Mouse (Mus musculus) gonadal fat pad, adult 2 months (tissue): ENCODE results near the gene Snd1. TPM values are rescaled to one million over a fixed set of nuclear protein-coding genes. Genes with fewer than 3 reads are reported as not detected.

Source experiments
- DNase-seq: peaks from one replicate; pipeline ENCODE4 v3.0.0-alpha.2; 2012; ENCODE audit warnings: low read depth
- polyA plus RNA-seq: library from polyadenylated mRNA; depleted of rRNA; stranded (reverse); fragments of >200 nt; gene quantifications from 2 replicates; pipeline ENCODE4 v1.2.3, GENCODE M21; 2012

Snd1 gene
- polyA plus RNA-seq, 1 experiment: 120 TPM

- DNase-seq: no peak
These were observed 119.8 kb downstream of the Snd1 start for GRCm38 (mm10) chr6:28594759-28595158.

DNA sequence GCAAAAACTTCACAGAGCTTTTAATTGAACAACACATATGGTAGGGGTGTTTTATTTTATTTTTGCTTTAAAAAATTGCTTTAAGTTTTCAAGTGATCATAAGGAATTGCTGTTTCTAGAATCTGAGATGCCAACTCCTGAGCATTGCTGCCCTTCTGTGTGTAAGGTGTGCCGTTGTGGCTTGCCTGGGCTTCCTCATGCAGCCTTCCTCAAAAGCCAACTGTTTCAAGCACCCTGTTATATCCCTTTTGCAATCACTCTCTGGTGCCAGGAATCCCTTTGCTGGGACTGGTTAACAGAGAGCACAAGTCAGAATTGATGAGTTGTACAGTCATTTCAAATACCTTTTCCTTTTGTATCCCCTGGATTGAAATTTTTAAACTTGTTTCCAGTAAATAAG, 120.3 kb downstream of the Snd1 start:
- no peak for DNase-seq

DNA sequence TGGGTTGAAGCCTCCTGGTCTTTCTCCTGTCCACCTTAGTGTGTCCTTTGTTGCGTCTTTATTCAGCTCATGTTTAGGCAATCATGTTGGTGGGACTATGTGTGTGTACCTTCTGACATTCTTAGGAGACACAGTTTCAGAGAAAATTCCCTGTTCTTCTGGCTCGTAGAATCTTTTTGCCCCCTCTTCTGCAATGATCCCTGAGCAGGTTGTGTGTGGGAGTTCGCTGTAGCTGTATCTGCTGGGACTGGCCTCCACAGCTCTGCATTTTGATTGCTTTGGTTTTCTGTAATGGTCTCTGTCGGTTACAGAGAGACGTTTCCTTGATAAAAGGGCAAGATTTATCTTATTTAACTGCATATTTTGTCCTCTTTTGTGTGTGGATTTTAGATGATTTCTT, 122.3 kb downstream of the Snd1 start:
- no peak for DNase-seq

GRCm38 (mm10) chr6:28599120-28599519, 124.2 kb downstream of the Snd1 start:
- no peak for DNase-seq

DNA sequence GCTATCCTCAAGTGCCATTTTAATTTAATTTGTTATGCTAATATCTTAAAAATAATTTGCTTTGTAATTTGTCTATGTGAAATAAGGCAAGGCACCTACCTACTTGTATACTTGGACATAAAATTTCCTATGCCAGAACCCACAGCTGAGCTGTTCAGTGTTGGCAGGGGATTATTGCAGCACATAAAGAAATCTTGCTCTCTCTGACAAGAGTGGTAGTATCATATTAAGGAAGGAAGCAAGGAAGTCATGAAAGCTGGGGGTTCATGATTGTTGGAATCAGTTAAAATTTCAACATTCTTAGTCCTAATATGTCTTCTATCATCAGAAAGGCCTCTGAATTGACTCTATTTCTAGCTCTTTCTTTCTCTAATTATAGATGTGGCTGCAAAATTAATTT, 125.5 kb downstream of the Snd1 start:
- no peak for DNase-seq

GRCm38 (mm10) chr6:28603401-28603800, 128.5 kb downstream of the Snd1 start:
- no peak for DNase-seq

DNA sequence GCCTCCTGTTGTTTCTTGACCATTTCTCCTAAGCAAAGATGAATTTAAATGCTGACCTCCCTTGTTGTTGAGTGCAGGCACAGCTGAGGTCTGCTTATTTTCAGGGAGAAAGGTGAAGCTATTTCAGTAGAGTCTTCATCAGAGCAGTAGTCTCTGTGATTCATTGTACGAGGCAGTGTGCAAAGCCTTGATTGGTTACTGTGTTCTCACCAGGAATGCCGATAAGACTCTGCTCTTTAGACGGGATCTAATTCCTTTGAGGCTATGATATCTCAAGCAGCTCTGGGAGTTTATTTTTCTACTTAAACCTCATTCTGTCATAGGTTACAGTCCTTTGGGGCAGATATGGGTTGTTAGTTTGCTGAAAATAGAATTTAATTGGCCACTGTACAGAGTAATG, 128.9 kb downstream of the Snd1 start:
- no peak for DNase-seq

- no peak for DNase-seq
These were observed 134.4 kb downstream of the Snd1 start for GRCm38 (mm10) chr6:28609291-28609690.

- DNase-seq: no peak
These were observed 135.2 kb downstream of the Snd1 start for GRCm38 (mm10) chr6:28610127-28610526.

- no peak for DNase-seq
These were observed 138.5 kb downstream of the Snd1 start for GRCm38 (mm10) chr6:28613441-28613840.

DNA sequence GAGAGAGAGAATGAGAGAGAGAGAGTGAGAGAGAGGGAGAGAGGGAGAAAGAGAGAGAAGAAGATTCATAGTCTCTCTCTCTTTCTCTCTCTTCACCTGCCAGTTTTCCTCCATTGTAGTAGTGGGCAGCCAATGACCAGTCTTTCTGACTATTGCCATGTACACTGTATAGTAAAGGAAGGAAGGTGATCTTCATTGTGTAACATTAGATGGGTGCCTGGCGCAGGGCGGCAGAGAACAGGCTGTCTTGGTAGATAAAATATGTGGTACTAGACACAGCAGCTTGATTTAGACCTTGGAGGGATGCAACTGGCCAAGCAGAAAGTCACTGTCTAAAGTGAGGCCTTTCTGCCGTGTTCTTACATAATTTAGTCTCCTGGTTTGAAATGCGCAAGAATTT, 139.9 kb downstream of the Snd1 start:
- DNase-seq: no peak

GRCm38 (mm10) chr6:28615408-28615807, 140.5 kb downstream of the Snd1 start:
- no peak for DNase-seq

DNA sequence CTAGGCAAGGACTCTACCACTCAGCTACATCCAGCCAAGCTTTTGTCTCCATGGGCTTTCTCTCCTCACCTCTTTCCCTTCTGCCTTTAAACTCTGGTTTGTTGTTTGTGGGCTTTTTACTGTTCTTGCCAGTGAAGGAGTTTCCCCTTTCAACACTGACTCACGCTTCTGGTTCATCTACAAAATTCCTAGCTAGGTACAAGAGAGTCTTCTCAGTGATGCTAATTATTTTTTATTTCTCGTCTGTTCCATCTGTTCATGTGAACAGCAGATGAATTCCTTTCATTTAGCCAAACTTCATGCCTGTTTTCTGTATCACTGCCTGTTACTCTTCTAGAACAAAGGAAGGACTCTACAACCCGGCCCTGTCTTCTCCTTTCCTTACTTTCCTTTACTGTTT, 141.0 kb downstream of the Snd1 start:
- DNase-seq: no peak

- no peak for DNase-seq
These were observed 143.4 kb downstream of the Snd1 start for GRCm38 (mm10) chr6:28618299-28618698.

GRCm38 (mm10) chr6:28618751-28619153, 143.8 kb downstream of the Snd1 start:
- no peak for DNase-seq

DNA sequence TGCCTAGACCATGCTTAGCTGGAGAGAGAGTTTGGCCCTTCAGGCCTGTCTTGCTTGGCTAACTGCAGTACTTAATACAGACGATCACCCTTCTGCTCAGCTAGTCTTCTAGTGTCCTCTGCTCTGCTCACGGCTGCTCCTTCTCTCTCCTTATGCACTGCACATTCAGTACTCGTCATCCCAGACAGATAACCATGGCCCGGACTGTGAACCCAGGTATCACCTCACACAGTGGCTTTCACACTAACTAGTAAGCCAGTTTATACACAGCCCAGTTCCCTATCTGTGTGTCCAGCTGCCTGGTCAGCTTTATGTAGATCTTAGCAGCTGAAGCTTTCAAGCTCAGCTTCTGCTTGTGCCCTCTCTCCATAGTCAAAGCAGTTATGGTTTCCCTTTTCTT, 146.5 kb downstream of the Snd1 start:
- no peak for DNase-seq

DNA sequence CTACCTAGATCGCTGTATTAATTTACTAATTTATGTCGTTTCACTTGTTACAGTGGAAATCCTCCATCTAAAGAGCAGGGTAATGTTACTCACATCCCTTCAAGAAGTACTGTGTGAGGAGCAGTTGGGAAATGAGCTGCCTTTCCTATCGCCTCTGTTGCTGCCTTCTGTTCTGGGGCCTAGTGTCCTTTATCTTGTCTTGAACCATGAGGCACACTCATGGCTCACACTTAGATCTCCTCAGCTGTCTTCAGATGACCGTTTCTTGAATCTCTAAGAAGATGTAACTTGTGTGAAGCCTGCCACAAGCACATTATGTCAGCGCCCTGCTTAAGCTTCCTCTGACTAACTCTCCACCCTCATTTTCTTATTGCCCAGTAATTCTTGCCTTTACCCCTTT, 147.0 kb downstream of the Snd1 start:
- no peak for DNase-seq

- DNase-seq: no peak
These were observed 147.6 kb downstream of the Snd1 start for GRCm38 (mm10) chr6:28622522-28622921.

- DNase-seq: no peak
These were observed 148.0 kb downstream of the Snd1 start for GRCm38 (mm10) chr6:28622963-28623362.

DNA sequence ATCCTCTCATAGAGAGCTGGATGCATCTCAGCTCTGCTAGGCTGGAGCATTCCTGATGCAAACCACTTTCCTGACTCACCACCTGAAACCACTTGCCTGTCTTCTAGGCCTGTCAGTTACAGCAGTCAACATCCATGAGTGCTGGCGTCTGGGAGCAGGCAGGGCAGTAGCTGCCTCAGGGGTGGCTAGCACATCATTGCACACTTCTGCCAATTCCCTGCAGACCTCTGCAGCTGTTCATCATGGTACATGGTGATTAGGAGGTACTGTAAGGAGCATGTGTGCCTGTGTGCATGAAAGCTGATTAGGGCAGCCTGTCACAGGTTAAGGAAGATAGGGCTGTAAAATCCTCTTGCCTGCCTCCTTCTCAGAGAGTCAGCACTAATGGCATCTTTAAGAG, 153.5 kb downstream of the Snd1 start:
- no peak for DNase-seq

DNA sequence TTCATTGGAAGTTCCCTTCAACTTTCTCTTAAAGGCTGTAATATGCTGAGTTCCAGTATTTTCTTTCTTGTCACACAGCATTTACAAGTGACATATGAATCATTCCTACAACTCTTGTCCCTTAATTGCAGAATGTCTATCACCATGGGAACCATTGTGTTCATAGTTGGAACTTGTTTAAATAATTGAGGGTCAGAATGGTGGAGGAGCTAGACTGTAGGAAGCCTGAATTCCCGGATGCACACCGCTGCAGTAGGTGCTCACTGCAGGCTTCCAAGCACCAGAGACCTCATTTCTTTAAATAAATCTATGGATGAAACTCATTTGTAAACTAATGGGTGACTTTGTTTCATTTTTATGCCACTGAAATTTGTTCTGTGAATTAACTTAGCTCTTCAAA, 154.9 kb downstream of the Snd1 start:
- DNase-seq: no peak

DNA sequence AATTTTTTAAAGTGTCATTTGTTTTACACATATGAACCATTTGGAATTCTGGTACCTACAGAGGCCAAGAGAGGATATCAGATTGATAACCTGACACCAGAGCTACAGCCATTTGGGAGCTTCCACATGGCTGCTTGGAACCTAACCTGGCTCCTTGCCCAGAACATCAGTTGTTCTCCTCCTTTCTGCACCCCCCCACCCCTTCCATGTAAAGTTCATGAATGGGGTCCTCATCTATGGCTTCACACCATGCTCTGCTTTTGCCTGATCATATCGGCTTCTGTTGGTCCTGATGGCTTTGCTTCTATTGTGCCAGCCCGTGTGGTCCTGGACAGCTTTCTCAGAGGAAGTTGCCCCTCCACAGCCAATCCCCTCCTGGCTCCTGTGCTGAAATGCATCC, 156.0 kb downstream of the Snd1 start:
- DNase-seq: no peak

DNA sequence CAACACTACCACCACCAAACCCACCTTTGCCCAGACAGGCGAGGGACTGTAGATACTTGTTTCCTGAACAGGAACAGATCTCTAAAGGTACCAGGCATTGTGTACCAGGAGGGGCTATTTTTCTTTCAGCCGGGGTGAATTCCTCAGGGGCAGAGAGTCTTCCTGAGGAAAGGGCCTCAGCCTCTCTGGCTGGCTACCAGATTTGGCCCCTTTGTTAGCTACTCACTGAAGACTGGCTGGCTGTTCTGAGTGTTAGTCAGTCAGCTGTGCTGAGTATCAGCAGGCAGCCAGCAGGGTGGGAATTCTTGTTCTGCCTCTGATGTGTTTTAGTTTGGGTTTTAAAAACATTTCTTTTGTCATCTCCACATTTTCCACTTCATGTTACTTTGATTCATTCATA, 158.2 kb downstream of the Snd1 start:
- no peak for DNase-seq

- no peak for DNase-seq
These were observed 158.7 kb downstream of the Snd1 start for GRCm38 (mm10) chr6:28633656-28634055.

GRCm38 (mm10) chr6:28635092-28635491, 160.2 kb downstream of the Snd1 start:
- no peak for DNase-seq
